Mouse (Mus musculus): ENCODE measurements around the gene Tubgcp2. TPM values are rescaled to one million over a fixed set of nuclear protein-coding genes. Genes with fewer than 3 reads are reported as not detected.

Tubgcp2 gene
- 62.5 and 65.1 TPM in 2 replicates for polyA plus RNA-seq (2016; fragmentation: Nextera tagmentation; extraction: Ambion mirVana)

DNA sequence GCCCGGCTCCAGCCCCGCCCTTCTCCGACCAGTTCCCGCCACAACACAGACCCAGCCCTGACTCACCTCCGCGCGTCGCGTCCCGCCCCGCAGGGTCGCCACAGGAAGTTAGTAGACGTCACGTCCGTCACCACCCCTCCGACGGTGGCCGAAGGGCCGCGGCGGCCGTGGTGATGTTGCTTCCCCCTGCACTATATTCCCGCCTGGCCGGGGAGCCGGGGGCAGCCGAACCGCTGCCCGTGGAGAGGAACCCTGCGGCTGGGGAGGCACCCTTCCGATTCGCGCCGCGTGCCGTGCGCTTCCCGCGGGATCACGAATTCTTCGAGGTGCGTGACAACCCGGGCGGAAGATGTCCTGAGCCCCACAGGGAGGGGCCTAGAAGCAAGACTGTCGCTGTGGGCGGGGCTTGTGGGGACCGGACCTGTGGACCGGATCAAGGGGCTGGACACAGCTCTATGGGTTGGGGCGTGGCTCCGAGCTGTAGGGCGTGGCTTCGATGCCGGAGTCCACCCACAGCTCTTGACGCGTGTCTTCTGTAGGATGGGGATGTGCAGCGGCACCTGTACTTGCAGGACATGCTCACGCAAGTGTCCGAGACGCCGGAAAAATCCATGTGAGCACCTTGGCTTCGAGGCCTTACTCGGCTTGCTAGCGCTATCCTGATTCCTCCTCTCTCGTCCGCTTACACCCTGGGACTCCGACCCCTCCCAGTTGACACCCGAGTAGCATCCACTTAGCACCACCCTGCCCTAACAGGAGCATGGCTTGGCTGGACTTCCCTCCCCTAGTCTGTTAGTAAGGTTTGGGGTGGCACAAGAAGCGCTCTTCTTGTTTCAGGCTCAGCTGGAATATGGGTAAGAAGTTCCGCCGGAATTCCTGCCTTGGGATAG, at the start of gene Tubgcp2, which contains the start of gene Zfp511:
TSS of gene Tubgcp2 (minus strand) at position 389 of the 890 bp plus-strand sequence.
TSS of gene Zfp511 (plus strand) at position 111 of the 890 bp plus-strand sequence.
- WGBS = 1% methylated on average over 69 of the region's 69 CpGs
- Histone ChIP-seq H3K9ac (peak within 1 kb of the TSS; percentile 83), H3K27ac (peak within 1 kb of the TSS; percentile 66; the same call in 1 of the 2 replicates), H3K4me2 (replicated peaks) (peak within 1 kb of the TSS; percentile 70), H3K9me3 (no peaks in the 10 kb centered on the region), H3K4me3 (peak within 1 kb of the TSS; percentile 81), H3K4me1 (peaks cover 22% of the 10 kb centered on the region), H3K27me3 (replicated peaks) (no peaks in the 10 kb centered on the region), H3K36me3 (peaks cover 36% of the 10 kb centered on the region)
- ATAC-seq (ENCODE audit: low FRiP score, low read depth) = peak; percentile 98

DNA sequence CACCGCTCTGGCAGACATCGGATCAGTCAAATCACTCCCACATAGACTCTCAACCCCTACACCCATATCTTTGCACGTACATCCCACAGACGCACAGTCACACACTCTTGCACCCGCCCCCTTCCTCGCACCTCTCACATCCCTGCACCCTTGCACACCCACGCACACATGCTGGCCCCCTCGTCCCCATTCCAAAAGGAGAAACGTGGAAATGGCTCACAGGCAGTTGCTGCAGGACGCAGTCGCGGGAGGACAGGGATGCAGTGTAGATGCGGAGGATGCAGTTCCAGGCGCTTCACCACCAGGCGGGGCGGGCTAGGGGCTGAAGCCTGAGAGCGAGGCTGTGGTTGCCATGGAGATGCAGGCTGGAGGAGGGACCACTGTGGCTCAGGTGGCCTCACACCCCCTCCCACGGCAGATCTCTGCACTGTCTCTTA, 45.8 kb upstream of the Tubgcp2 start, which contains the start of gene Caly:
TSS of gene Caly (minus strand) at position 307 of the 437 bp plus-strand sequence.
- Histone ChIP-seq H3K27ac (peak within 1 kb of the TSS; percentile 3; the same call in 1 of the 2 replicates), H3K4me2 (replicated peaks) (peak within 1 kb of the TSS; percentile 67), H3K4me1 (peaks cover 24% of the 10 kb centered on the region), H3K36me3 (no peaks in the 10 kb centered on the region), H3K9ac (peak within 1 kb of the TSS; percentile 53), H3K4me3 (peak within 1 kb of the TSS; percentile 23), H3K9me3 (no peaks in the 10 kb centered on the region), H3K27me3 (replicated peaks) (peaks cover 11% of the 10 kb centered on the region)
- peak; percentile 78 for ATAC-seq (ENCODE audit: low FRiP score, low read depth)
- WGBS = 6% methylated on average over 18 of the region's 18 CpGs

DNA sequence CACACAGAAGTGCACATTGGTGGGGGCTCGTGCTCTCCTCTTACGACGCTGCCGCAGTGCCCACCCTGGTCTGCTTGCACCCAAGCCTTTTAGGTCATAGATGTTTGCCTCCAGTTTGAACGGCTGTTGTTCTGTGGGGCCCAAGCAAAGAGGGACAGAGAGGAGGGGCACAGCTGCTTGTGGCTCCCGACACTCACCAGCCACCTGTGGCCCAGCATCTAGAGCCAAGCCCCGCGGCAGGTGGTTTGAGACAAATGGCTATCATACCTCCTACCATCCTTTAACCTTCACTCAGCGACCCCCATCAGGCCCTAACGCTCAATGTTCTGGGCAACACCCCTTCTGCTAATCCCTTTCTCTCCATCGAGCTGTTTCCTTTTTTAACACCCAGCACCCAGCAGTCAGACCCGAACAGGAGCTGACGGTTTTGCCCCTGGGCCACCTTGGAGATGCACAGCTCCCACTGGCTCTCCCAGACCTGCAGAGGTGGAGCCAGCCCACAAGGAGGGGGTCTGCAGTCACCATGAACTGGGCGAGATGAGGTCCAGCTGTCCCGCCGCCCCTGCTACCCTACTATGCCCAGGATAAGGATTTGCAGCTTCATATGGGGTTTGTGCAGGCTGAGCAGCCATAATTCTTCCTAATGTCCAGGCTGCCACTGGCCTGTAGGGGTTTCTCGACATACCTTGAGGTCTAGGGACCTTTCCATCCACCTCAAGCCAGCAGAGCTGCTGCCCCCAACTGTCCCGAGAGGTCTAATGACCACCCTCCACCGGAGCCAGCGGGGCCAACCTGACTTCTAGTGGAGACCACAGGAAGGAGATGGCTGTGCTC, 45.2 kb upstream of the Tubgcp2 start:
- WGBS = 18% methylated on average over 20 of the region's 20 CpGs
- H3K9ac ChIP-seq = peak overlapping the region; percentile 53

DNA sequence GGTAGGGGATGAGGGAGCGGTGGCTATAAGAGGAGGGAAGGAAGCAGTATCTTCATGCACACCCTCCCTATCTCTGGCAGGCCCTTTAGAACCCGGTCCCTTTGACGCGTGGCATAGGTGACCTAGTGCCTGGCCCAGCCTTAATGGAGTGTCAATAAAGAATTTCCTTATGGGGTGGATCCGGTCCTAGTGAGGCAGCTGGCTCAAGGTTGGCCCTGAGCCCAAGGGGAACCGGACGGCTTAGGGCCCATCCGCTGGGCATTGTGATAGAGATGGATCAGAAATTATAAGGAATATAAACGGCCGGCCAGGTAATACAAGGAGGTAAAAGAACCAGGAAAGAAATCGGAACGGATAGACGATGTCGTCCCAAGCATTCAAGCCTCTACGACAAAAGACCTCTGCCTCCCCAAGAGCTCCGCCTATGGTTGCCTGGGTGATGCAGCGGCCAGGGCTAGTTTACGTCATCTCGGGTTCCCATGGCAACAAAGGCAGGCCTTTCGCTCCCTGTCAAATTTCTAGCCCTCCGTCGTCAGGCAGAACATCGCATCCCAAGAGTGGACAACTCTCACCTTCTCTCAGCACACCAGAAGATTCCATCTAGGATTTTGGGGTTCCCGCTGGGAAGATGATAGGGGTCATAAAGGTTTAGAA, 44.2 kb upstream of the Tubgcp2 start:
- WGBS = 3% methylated on average over 24 of the region's 24 CpGs
- ATAC-seq (ENCODE audit: low FRiP score, low read depth) = peak; percentile 81
- peaks cover 24% of the 10 kb centered on the region for H3K4me1 ChIP-seq
- H3K4me3 ChIP-seq = peak overlapping the region; percentile 23
- H3K27me3 ChIP-seq (replicated peaks) = peaks cover 11% of the 10 kb centered on the region
- H3K9me3 ChIP-seq = no peaks in the 10 kb centered on the region
- H3K36me3 ChIP-seq = no peaks in the 10 kb centered on the region
- H3K27ac ChIP-seq = peak overlapping the region; percentile 43; the same call in 1 of the 2 replicates
- peak overlapping the region; percentile 53 for H3K9ac ChIP-seq
- H3K4me2 ChIP-seq (replicated peaks) = peak overlapping the region; percentile 67

More for the DNA sequence above, 45.2 kb upstream of the Tubgcp2 start:
- peaks cover 11% of the 10 kb centered on the region for H3K27me3 ChIP-seq (replicated peaks)
- H3K4me3 ChIP-seq = peak overlapping the region; percentile 23
- H3K36me3 ChIP-seq = no peaks in the 10 kb centered on the region
- H3K4me1 ChIP-seq = peaks cover 24% of the 10 kb centered on the region
- peak; percentile 27 for ATAC-seq (ENCODE audit: low FRiP score, low read depth)
- H3K9me3 ChIP-seq = no peaks in the 10 kb centered on the region
- H3K27ac ChIP-seq = 0 out of 2 replicates have a peak overlapping the region, but pooled peaks have one; percentile 3
- H3K4me2 ChIP-seq (replicated peaks) = peak overlapping the region; percentile 67

DNA sequence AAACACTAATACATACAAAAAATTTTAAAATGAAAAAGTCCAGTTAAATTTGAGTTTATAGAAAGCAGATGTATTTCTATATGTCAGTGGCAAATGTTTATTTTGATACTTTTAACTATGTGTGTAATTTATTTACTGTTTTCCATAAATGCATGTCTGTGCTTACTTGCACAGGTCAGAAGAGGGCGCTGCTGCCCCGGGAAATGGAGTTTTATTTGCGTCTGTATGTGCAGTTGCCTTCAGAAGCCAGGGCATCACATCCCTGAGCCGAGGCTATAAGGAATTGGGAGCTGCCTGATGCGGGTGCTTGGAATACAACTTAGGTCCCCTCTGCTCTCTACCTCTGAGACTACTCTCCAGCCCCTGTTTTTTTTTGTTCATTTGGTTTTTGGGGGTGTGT, 42.2 kb upstream of the Tubgcp2 start:
- WGBS = 3% methylated on average over 5 of the region's 5 CpGs
- no peak overlapping the region for H3K4me2 ChIP-seq (replicated peaks)

DNA sequence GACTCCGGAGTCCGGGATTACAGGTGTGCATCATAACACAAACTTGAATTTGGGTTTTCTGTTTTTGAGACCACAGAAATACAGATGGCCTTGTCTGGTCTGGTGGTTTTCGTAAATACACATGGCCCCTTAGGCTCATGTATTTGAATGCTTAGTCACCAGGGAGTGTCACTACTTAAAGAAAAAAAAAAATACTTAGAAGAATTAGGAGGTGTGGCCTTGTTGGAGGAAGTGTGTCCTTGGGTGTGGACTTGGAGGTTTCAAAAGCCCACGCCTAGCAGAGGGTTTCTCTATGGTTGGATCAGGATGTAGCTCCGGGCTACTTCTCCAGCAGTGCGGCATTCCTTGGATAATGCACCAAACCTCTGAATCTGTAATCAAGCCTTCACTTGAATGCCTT, 41.2 kb upstream of the Tubgcp2 start:
- peaks cover 11% of the 10 kb centered on the region for H3K27me3 ChIP-seq (replicated peaks)
- H3K4me3 ChIP-seq = no peak overlapping the region
- ATAC-seq (ENCODE audit: low FRiP score, low read depth) = no peak
- H3K9me3 ChIP-seq = no peaks in the 10 kb centered on the region
- H3K4me1 ChIP-seq = peaks cover 24% of the 10 kb centered on the region
- no peaks in the 10 kb centered on the region for H3K36me3 ChIP-seq
- no peak overlapping the region for H3K27ac ChIP-seq
- no peak overlapping the region for H3K4me2 ChIP-seq (replicated peaks)
- no peak overlapping the region for H3K9ac ChIP-seq
- 80% methylated on average over 6 of the region's 6 CpGs for WGBS

More for the DNA sequence above, 42.2 kb upstream of the Tubgcp2 start:
- no peaks in the 10 kb centered on the region for H3K9me3 ChIP-seq
- H3K4me3 ChIP-seq = no peak overlapping the region
- peaks cover 11% of the 10 kb centered on the region for H3K27me3 ChIP-seq (replicated peaks)
- H3K9ac ChIP-seq = no peak overlapping the region
- peaks cover 24% of the 10 kb centered on the region for H3K4me1 ChIP-seq
- no peak overlapping the region for H3K27ac ChIP-seq
- H3K36me3 ChIP-seq = no peaks in the 10 kb centered on the region
- ATAC-seq (ENCODE audit: low FRiP score, low read depth) = no peak

DNA sequence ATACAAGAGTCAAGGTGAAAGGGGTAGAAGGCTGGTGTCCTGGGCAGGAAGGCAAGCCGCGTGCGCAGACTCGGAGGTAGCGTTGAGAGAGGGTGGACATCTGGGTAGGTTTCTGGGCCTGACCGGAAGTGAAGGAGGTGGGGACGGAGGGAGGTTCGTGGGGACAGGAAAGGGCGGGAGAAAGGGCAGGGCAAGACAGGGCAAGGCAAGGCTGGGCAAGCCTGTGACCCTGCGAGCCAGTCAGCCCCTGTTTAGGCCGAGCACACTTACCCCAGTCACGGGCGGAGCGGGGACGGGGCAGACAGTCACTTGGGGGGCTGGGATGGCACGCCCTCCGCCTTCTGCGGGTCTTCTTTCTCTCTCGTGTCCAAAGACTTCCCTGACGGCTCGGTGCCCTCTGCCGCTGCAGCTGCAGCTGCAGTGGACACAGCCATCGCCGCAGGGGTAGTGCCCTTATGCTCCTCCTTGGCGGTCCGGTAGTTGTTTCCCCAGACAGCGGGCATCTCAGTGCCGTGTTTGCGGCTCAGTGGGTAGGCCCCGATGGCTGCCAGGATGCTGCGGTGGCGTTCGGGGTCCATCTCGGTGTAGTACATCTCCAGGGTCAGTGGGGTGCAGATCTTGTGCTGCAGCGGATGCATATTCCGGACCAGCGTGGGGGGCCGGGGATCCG, 33.7 kb upstream of the Tubgcp2 start:
- 33% methylated on average over 39 of the region's 39 CpGs for WGBS
- no peaks in the 10 kb centered on the region for H3K36me3 ChIP-seq
- no peak overlapping the region for H3K4me3 ChIP-seq
- H3K9me3 ChIP-seq = no peaks in the 10 kb centered on the region
- 0 out of 2 replicates have a peak, but pooled peaks cover 6% of the 10 kb centered on the region for H3K4me1 ChIP-seq
- H3K27ac ChIP-seq = no peak overlapping the region
- H3K9ac ChIP-seq = 0 out of 2 replicates have a peak overlapping the region, but pooled peaks have one; percentile 33
- no peak for ATAC-seq (ENCODE audit: low FRiP score, low read depth)
- H3K4me2 ChIP-seq (replicated peaks) = peak overlapping the region; percentile 44
- H3K27me3 ChIP-seq (replicated peaks) = no peaks in the 10 kb centered on the region

DNA sequence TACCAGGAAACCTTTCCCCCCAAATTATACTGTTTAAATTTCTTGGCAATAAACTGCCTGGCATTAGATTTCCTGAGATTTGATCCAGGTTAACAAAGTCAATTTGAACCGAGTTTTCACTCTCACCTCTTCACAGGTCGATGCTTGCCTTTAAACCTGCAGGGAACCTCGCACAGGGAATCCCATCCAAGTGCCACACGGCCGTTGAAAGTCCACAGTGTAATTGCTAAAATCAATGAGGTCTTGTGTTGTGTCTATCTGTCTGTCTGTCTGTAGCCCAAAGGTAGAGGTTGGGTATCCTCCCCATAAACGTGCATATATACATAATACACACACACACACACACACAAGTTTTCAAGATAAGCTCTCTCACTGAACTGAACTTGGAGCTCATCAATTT, 30.9 kb upstream of the Tubgcp2 start:
- Histone ChIP-seq H3K9ac (no peak overlapping the region), H3K4me2 (replicated peaks) (no peak overlapping the region), H3K36me3 (no peaks in the 10 kb centered on the region), H3K4me3 (no peak overlapping the region), H3K27me3 (replicated peaks) (no peaks in the 10 kb centered on the region; the same call in 1 of the 2 replicates), H3K9me3 (no peaks in the 10 kb centered on the region), H3K27ac (no peak overlapping the region), H3K4me1 (peaks cover 15% of the 10 kb centered on the region)
- 68% methylated on average over 6 of the region's 6 CpGs for WGBS
- no peak for ATAC-seq (ENCODE audit: low FRiP score, low read depth)

DNA sequence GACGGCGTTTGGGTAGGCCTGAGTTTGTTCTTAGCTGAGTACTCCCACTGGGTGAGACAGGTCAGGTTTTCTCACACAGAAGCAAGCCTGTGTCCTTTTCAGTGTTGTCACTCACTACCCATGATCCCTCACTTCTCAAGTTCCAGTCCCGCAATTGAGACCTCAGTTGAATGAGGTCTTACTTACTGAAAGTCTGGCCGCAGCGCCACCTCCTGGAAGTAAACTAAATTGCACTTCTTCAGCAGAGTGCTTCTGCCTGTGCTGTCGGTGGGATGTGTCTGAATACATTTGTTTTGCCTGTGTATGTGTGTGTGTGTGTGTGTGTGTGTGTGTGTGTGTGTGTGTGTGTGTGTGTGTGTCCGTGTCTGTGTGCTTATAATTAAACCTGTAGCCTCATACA, 26.6 kb upstream of the Tubgcp2 start:
- Histone ChIP-seq H3K4me3 (no peak overlapping the region), H3K4me2 (replicated peaks) (0 out of 2 replicates have a peak overlapping the region, but pooled peaks have one; percentile 5), H3K9ac (no peak overlapping the region), H3K9me3 (no peaks in the 10 kb centered on the region), H3K4me1 (peaks cover 51% of the 10 kb centered on the region), H3K27ac (no peak overlapping the region), H3K27me3 (replicated peaks) (peaks cover 5% of the 10 kb centered on the region; the same call in 1 of the 2 replicates), H3K36me3 (no peaks in the 10 kb centered on the region)
- 17% methylated on average over 7 of the region's 7 CpGs for WGBS
- no peak for ATAC-seq (ENCODE audit: low FRiP score, low read depth)

DNA sequence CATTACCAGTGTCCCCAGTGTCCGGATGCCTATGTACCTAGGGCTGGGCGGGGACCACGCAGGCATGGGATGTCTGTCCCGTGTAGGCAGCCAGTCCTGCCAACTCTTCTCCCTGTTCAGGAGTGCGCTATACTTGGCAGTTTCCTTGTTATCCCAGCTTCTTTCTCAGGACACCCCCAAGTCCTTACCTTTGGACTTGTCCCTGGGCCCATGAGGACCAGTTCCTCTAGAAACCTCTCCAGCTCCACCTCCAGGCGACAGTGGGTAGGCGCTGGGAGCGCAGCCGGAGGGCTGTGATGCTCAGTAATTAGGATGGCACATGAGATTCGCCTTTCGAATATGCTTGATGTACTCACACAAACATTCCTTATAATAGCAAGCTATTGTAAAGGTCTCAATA, 25.8 kb upstream of the Tubgcp2 start:
- 9% methylated on average over 11 of the region's 11 CpGs for WGBS
- no peak overlapping the region for H3K4me3 ChIP-seq
- H3K36me3 ChIP-seq = no peaks in the 10 kb centered on the region
- ATAC-seq (ENCODE audit: low FRiP score, low read depth) = 0 out of 2 replicates have a peak, but pooled peaks have one; percentile 10
- peak overlapping the region; percentile 60 for H3K4me2 ChIP-seq (replicated peaks)
- H3K27me3 ChIP-seq (replicated peaks) = peaks cover 5% of the 10 kb centered on the region; the same call in 1 of the 2 replicates
- 0 out of 2 replicates have a peak overlapping the region, but pooled peaks have one; percentile 74 for H3K27ac ChIP-seq
- no peaks in the 10 kb centered on the region for H3K9me3 ChIP-seq
- H3K4me1 ChIP-seq = peaks cover 57% of the 10 kb centered on the region
- no peak overlapping the region for H3K9ac ChIP-seq

DNA sequence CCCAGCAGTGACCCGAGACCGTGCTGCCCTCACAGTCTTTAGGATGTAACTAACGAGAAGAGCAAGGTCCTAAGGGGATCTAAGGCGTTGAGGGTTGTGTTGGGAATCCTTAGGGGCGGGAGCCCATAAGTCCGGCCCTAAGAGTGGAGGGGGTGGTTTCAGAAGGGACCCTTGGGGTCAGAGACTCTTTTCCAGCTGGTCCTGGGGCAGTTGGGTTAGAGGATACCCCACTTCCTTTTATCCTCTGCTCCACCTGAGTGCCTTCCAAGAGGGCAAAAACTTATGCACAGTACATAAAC, 25.3 kb upstream of the Tubgcp2 start:
- no peaks in the 10 kb centered on the region for H3K36me3 ChIP-seq
- under 1% methylated on average over 6 of the region's 6 CpGs for WGBS
- peak overlapping the region; percentile 74; the same call in 1 of the 2 replicates for H3K27ac ChIP-seq
- H3K9ac ChIP-seq = peak overlapping the region; percentile 53
- H3K27me3 ChIP-seq (replicated peaks) = peaks cover 5% of the 10 kb centered on the region; the same call in 1 of the 2 replicates
- peak overlapping the region; percentile 60 for H3K4me2 ChIP-seq (replicated peaks)
- H3K4me1 ChIP-seq = peaks cover 61% of the 10 kb centered on the region
- peak overlapping the region; percentile 32; the same call in 1 of the 2 replicates for H3K4me3 ChIP-seq
- H3K9me3 ChIP-seq = no peaks in the 10 kb centered on the region
- ATAC-seq (ENCODE audit: low FRiP score, low read depth) = peak; percentile 15; the same call in 1 of the 2 replicates

Measured in neural tube, embryonic 12.5 days (tissue).